Mouse (Mus musculus) left cerebral cortex, adult 2 months (tissue): ENCODE measurements around the gene Prf1. TPM values are rescaled to one million over a fixed set of nuclear protein-coding genes. Genes with fewer than 3 reads are reported as not detected.

Source experiments
- DNase-seq, 2 experiments: peaks; one replicate each; pipeline ENCODE4 v3.0.0; 2021 to 2022; ENCODE audit warnings: low spot score in 2 of 2, mixed read lengths in 1 of 2; ENCODE audit errors: extremely low spot score in 1 of 2
- H3K27ac ChIP-seq: fragments of 200-600 bp; 2 replicates; pipeline ENCODE4 v1.8.1; 2022
- H3K4me3 ChIP-seq: fragments of 200-600 bp; 2 replicates; pipeline ENCODE4 v1.8.1; 2022
- CTCF ChIP-seq: fragments of 200-600 bp; IDR thresholded peaks from 2 replicates; pipeline ENCODE4 v1.8.1; 2022; ENCODE audit warnings: antibody characterized with exemption, mild to moderate bottlenecking, moderate library complexity
- intact Hi-C: fragments of 180-260 bp; cut with DNase I; formaldehyde crosslinking; loops from one replicate; pipeline ENCODE4 v1.15.1; 2025
- total RNA-seq, 2 experiments: library from RNA; stranded (reverse); gene quantifications; 2 replicates each; pipeline ENCODE4 v1.2.3; 2021

Prf1 gene
- total RNA-seq, 2 experiments from 2014 or later: not detected

- TF ChIP-seq CTCF: no peak
- no peak overlapping the region for H3K27ac ChIP-seq
- no peak for DNase-seq
- H3K4me3 ChIP-seq: no peak overlapping the region
- intact Hi-C loops: no loop called here
Measured at GRCm38 (mm10) chr10:61294242-61294641, 3.4 kb upstream of the Prf1 start.

DNA sequence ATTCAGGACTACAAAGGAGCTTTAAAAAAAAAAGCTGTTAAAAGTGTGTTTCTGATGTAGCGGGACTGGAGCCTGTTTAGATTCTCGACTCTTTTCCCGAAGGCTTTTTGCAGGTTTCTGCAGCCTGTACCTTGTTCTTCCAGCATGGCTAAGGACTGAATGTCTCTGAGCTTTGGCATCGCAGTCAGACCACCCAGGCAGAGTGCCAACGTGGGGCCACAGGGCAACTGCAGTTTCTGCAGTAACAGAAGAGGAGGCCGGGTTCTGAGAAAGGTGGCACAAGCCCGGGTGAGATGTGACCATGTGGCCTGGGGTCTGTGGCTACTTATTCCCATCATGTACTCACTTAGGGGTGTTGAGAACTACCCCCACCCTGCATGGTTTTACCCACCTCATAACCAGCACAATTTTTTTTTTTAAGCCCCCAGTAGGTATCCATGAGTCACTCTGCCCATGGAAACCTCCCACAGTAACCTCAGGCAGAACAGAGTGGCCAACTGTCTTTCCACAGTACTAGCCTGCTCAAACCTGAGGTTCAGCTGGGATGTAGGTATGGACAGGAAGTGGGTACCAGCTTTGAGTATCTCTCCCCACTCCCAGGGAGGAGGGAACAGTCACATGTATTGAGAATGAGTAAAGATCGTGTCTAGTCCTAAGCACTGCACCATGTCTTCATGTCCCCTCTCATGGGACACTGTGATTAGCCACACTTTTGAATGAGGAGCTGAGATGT lies 754 bp upstream of the Prf1 start:
- intact Hi-C loops: no loop called here
- Histone ChIP-seq H3K4me3 (no peak overlapping the region), H3K27ac (no peak overlapping the region)
- TF ChIP-seq CTCF: no peak
- DNase-seq: no peak

DNA sequence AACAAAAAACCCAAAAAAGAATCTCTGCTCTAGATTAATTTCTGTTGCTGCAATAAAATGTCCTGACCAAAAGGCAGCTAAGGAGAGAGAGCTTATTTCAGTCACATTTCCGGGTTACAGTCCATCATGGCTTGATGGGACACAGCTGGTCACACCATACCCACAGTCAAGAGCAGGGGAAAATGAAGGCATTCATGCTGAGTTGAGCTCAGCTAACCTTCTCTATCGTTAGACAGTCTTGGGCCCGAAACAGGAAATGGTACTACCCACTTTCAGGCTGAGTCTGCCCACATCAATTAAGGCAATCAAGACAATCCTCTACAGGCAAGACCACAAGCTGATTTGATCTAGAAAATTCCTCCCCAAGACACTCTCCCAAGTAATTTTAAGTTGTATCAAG lies 3.4 kb downstream of the Prf1 start:
- intact Hi-C loops: no loop called here

GRCm38 (mm10) chr10:61304046-61304445 lies 6.4 kb downstream of the Prf1 start:
- H3K4me3 ChIP-seq: no peak overlapping the region
- DNase-seq: no peak
- TF ChIP-seq CTCF: no peak
- H3K27ac ChIP-seq: no peak overlapping the region
- intact Hi-C loops: no loop called here

More for the DNA sequence above, 3.4 kb downstream of the Prf1 start:
- no peak for TF ChIP-seq CTCF
- DNase-seq: no peak
- H3K4me3 ChIP-seq: no peak overlapping the region
- H3K27ac ChIP-seq: no peak overlapping the region

DNA sequence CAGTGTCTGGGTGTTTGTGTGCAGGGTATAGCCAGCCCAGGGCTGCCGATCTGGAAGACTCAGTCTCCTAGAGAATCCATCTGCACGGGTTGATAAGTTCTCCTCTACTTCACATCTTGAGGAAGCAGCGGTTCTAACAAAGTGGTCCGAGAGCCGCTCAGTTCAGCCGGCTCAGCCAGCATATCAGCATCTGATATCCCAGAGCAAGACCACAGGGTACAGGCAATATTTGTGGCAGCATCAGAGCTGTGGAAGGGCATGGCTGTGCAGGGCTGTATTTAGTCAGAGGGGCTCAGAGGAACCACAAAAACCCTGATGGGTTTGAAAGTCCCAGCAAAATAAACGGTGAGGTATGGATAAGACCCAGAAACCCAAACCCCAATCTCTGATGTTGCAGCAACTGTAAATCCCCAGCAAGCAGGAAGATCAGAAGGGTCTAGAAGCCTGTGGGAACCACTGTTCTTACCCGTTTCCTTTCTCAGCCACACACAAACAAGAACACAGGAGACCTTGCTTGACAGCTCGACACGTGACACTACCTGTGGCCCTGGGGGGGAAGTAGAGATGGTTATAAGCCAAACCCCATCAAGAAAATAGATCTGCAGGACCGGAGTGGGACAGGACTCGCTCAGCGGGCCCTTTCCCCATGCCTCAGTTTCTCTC lies 8.4 kb downstream of the Prf1 start:
- H3K27ac ChIP-seq: no peak overlapping the region
- intact Hi-C loops: no loop called here
- no peak for DNase-seq
- H3K4me3 ChIP-seq: no peak overlapping the region
- TF ChIP-seq CTCF: no peak

DNA sequence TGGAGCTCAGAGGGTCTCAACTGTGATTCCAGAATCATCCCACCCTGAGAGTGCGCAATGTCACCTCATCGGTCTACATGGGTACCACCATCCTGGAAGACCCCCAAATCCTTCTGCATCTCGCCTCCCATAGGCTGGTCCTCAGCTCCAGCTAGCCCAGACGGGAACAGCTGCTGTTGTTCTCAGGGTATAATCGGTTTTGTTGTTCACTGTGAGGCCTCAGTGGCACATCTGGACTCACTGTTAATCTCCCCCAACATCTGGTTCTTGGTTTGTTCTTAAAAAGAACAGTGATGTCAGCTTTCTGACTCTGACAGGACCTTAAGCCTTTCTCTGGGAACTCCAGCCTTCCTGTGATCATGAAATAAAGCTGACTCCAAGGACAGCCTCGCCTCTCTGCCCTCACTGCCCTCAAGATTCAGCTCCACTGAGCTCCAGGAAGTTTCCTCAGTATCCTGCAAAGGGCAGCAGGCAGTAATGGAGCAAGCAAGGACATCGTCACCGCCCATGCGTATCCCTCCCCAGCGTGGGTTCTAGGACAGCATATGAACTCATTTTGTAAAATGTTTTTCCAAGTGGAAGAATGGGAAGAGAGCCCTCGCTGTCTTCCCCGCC lies 11.2 kb downstream of the Prf1 start:
- intact Hi-C loops: no loop called here
- no peak for DNase-seq
- no peak for TF ChIP-seq CTCF

GRCm38 (mm10) chr10:61312159-61312558 lies 14.5 kb downstream of the Prf1 start:
- DNase-seq: no peak
- intact Hi-C loops: no loop called here
- TF ChIP-seq CTCF: no peak
- H3K4me3 ChIP-seq: no peak overlapping the region
- H3K27ac ChIP-seq: no peak overlapping the region

More for the DNA sequence above, 11.2 kb downstream of the Prf1 start:
- Histone ChIP-seq H3K27ac (no peak overlapping the region), H3K4me3 (no peak overlapping the region)

GRCm38 (mm10) chr10:61312754-61313153 lies 15.1 kb downstream of the Prf1 start:
- Histone ChIP-seq H3K27ac (no peak overlapping the region), H3K4me3 (no peak overlapping the region)
- intact Hi-C loops: no loop called here
- no peak for TF ChIP-seq CTCF
- no peak for DNase-seq

DNA sequence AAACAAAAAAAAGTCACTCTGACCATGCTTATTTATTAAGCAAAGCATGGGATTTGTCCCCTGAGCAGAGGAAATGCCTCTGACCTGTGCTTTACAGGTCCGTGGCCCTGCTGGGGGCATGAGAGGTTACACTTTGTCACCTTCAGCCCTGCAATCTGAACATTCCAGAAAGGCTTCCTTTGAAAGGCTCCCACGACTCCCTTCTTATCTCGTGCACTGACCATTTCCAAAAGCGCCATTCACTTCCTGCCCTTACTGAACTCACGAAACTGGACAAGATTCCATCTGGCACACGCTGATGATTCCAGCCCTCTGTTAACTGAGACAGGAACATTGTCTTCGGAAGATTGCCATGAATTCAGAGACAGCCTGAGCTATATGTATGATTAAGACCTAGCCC lies 16.1 kb downstream of the Prf1 start:
- intact Hi-C loops: no loop called here

DNA sequence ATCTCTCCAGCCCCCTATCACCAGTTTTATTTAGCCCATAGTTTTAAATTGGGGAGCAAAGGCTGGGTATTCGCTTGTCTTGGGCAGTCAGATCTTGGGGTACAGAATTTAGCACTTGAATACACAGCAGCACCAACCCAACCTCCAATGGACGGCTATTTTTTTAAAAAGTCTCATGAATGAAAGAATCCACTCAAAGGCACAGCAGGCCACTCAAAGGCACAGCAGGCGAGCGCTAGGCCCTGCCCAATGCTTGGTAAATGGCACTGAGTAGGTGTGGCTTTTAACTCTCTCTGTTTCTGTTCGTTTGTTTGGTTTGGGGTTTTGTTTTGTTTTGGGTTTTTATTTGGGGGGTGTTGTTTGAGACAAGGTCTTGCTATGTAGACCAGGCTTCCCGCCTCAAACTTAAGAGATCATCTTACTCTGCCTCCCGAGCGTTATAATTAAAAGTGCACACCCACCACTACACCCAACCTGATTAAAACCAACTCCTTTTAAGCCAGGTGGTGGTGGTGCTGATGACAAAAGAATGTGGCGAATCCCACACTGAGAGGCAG lies 17.8 kb downstream of the Prf1 start:
- Histone ChIP-seq H3K4me3 (no peak overlapping the region), H3K27ac (no peak overlapping the region)
- intact Hi-C loops: no loop called here
- TF ChIP-seq CTCF: no peak
- DNase-seq: no peak

More for the DNA sequence above, 16.1 kb downstream of the Prf1 start:
- no peak overlapping the region for H3K4me3 ChIP-seq
- no peak overlapping the region for H3K27ac ChIP-seq
- no peak for DNase-seq
- no peak for TF ChIP-seq CTCF

- no peak for DNase-seq
- TF ChIP-seq CTCF: no peak
- H3K4me3 ChIP-seq: no peak overlapping the region
- intact Hi-C loops: no loop called here
- H3K27ac ChIP-seq: no peak overlapping the region
Measured at GRCm38 (mm10) chr10:61318527-61318926, 20.9 kb downstream of the Prf1 start.

DNA sequence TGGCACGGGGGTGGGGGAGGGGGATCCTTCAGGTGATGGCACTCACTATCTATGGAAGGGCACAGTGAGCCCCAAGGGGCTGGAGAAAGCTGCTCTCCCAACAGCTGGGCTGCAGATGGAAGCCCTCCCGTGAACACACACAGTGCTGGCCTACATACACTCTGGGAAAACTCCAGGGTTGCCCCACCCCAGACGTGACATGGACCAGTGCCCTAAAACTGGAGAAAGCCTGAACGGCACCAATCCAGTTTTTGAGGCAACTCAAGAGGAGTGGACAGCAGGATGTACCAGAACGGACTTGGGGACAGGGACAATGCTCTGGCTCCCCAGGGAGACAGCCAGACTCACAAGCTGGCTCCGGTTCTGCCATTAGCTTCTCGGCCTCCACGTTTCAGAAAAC lies 27.1 kb downstream of the Prf1 start:
- no peak for TF ChIP-seq CTCF
- DNase-seq: no peak
- H3K4me3 ChIP-seq: no peak overlapping the region
- H3K27ac ChIP-seq: no peak overlapping the region
- intact Hi-C loops: no loop called here
